Mouse (Mus musculus): Measurements from ENCODE around the gene Coro7.

- TF ChIP-seq CTCF (IDR thresholded peaks at IDR 0.05; ENCODE audit: low read depth, low read length) (no peak), POLR2A (IDR thresholded peaks at IDR 0.05; ENCODE audit: extremely low read depth, insufficient read depth, low read length) (no peak)
These were observed 9.3 kb downstream of the Coro7 start for GRCm38 (mm10) chr16:4670317-4670716.
